Mouse (Mus musculus): Measurements from ENCODE around the gene Ttc41. TPM values are rescaled to one million over a fixed set of nuclear protein-coding genes. Genes with fewer than 3 reads are reported as not detected.
"Not testable (repeated sequence)": the region's sequence is repeated elsewhere in the genome, so short reads cannot be mapped to it uniquely, and the experiment has no call there.

The Ttc41 gene
- 30.1 and 32.0 TPM in 2 replicates for polyA plus RNA-seq (2012; rRNA removed)

GRCm38 (mm10) chr10:86705318-86705921, at the start of gene Ttc41, which contains the start of gene Hsp90b1:
Gene Ttc41, plus strand, starts transcription at chr10:86705811.
Gene Hsp90b1, minus strand, starts transcription at chr10:86705509.
- Histone ChIP-seq H3K4me3 (ENCODE audit: control insufficient read depth, low read depth, low read length) (peak within 1 kb of the TSS; percentile 97), H3K36me3 (ENCODE audit: control insufficient read depth, insufficient read depth, low read length) (peaks cover 8% of the 10 kb centered on the region), H3K4me1 (ENCODE audit: control insufficient read depth, insufficient read depth, low read length) (no peaks in the 10 kb centered on the region), H3K27ac (ENCODE audit: control insufficient read depth, insufficient read depth, low read depth, low read length) (peak within 1 kb of the TSS; percentile 97), H3K27me3 (ENCODE audit: control insufficient read depth, insufficient read depth, low read length) (no peaks in the 10 kb centered on the region)
- peak; percentile 97 for TF ChIP-seq POLR2A (IDR thresholded peaks at IDR 0.05; ENCODE audit: control insufficient read depth, low read depth, low read length)
- no peak for TF ChIP-seq CTCF (IDR thresholded peaks at IDR 0.05; ENCODE audit: control insufficient read depth, insufficient read depth, insufficient replicate concordance, low read depth, low read length)

- not testable (repeated sequence) for H3K4me3 ChIP-seq (ENCODE audit: control insufficient read depth, low read depth, low read length); H3K27ac ChIP-seq (ENCODE audit: control insufficient read depth, insufficient read depth, low read depth, low read length); H3K4me1 ChIP-seq (ENCODE audit: control insufficient read depth, insufficient read depth, low read length); H3K36me3 ChIP-seq (ENCODE audit: control insufficient read depth, insufficient read depth, low read length); H3K27me3 ChIP-seq (ENCODE audit: control insufficient read depth, insufficient read depth, low read length)
Observed at GRCm38 (mm10) chr10:86670550-86670949, 35.1 kb upstream of the Ttc41 start.

GRCm38 (mm10) chr10:86684797-86685178, 20.8 kb upstream of the Ttc41 start:
- H3K27me3 ChIP-seq (ENCODE audit: control insufficient read depth, insufficient read depth, low read length); H3K4me1 ChIP-seq (ENCODE audit: control insufficient read depth, insufficient read depth, low read length); H3K36me3 ChIP-seq (ENCODE audit: control insufficient read depth, insufficient read depth, low read length); H3K27ac ChIP-seq (ENCODE audit: control insufficient read depth, insufficient read depth, low read depth, low read length): not testable (repeated sequence)
- H3K4me3 ChIP-seq (ENCODE audit: control insufficient read depth, low read depth, low read length), result peak overlapping the region; percentile 90; the same call in 1 of the 2 replicates

DNA sequence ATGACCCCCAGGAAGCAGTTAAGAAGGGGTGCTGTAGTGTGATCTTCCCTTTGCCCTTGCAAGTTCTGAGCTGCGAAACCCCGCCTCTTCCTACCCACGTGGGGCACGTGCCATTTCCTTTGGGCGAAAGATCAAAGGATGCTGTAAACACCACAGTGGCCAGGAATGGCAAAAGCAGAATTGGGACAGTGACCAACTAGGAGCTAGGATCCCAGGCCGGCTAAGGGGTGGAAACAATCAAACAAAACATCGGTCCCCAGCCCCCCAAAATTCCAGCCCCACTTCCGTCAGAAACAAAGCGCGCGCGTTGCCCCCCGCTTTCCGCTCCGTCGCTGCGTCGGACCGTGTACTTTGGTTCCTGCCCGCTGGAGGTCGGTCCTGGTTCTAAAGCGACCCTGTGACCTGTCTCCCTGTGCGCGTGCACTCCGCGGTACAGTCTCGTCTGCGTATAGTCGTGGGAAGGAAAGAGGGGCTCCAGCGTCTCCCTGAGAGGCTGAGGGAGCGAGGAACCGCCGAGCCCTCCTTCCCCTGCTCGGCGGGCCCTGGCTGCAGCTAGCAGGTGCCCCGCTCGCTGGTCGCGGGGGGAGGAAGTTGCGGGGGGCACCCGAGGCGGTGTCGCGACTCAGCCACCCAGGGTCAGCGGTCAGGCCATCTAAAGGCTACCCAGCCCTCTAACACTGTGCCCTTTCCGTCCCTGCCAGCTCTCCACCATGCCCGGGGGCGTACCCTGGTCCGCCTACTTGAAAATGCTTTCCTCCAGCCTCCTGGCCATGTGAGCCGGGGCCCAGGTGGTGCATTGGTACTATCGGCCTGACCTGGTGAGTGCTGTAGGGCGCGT, 20.2 kb upstream of the Ttc41 start:
- peak; percentile 12; the same call in 1 of the 2 replicates for TF ChIP-seq POLR2A (IDR thresholded peaks at IDR 0.05; ENCODE audit: control insufficient read depth, low read depth, low read length)
- H3K36me3 ChIP-seq (ENCODE audit: control insufficient read depth, insufficient read depth, low read length); H3K4me1 ChIP-seq (ENCODE audit: control insufficient read depth, insufficient read depth, low read length); H3K27me3 ChIP-seq (ENCODE audit: control insufficient read depth, insufficient read depth, low read length): not testable (repeated sequence)
- peak overlapping the region; percentile 90 for H3K4me3 ChIP-seq (ENCODE audit: control insufficient read depth, low read depth, low read length)
- peak overlapping the region; percentile 84 for H3K27ac ChIP-seq (ENCODE audit: control insufficient read depth, insufficient read depth, low read depth, low read length)

DNA sequence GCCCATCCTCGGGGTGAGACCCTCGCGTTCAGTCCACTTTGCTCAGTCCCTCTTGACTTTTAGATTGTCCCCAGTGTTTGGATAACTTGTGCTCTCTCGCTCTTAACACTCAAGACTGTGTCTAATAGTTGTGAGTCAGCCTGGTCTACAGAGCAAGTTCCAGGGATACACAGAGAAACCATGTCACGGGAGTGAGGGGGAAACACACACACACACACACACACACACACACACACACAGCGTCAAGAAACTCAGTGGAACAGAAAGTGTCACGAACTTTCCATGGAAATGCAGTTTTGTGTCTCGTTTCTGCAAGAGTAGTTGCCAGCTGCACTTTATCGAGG, 19.6 kb upstream of the Ttc41 start:
- H3K4me1 ChIP-seq (ENCODE audit: control insufficient read depth, insufficient read depth, low read length); H3K27me3 ChIP-seq (ENCODE audit: control insufficient read depth, insufficient read depth, low read length); H3K27ac ChIP-seq (ENCODE audit: control insufficient read depth, insufficient read depth, low read depth, low read length); H3K36me3 ChIP-seq (ENCODE audit: control insufficient read depth, insufficient read depth, low read length): not testable (repeated sequence)
- peak overlapping the region; percentile 90 for H3K4me3 ChIP-seq (ENCODE audit: control insufficient read depth, low read depth, low read length)

GRCm38 (mm10) chr10:86700251-86700650, 5.4 kb upstream of the Ttc41 start:
- no peak overlapping the region for H3K4me3 ChIP-seq (ENCODE audit: control insufficient read depth, low read depth, low read length)
- no peaks in the 10 kb centered on the region for H3K4me1 ChIP-seq (ENCODE audit: control insufficient read depth, insufficient read depth, low read length)
- peaks cover 12% of the 10 kb centered on the region for H3K36me3 ChIP-seq (ENCODE audit: control insufficient read depth, insufficient read depth, low read length)
- H3K27ac ChIP-seq (ENCODE audit: control insufficient read depth, insufficient read depth, low read depth, low read length), result no peak overlapping the region
- TF ChIP-seq CTCF (IDR thresholded peaks at IDR 0.05; ENCODE audit: control insufficient read depth, insufficient read depth, insufficient replicate concordance, low read depth, low read length) (no peak), POLR2A (IDR thresholded peaks at IDR 0.05; ENCODE audit: control insufficient read depth, low read depth, low read length) (no peak)
- no peaks in the 10 kb centered on the region for H3K27me3 ChIP-seq (ENCODE audit: control insufficient read depth, insufficient read depth, low read length)

GRCm38 (mm10) chr10:86700973-86701372, 4.6 kb upstream of the Ttc41 start:
- H3K27me3 ChIP-seq (ENCODE audit: control insufficient read depth, insufficient read depth, low read length), result no peaks in the 10 kb centered on the region
- no peaks in the 10 kb centered on the region for H3K4me1 ChIP-seq (ENCODE audit: control insufficient read depth, insufficient read depth, low read length)
- TF ChIP-seq CTCF (IDR thresholded peaks at IDR 0.05; ENCODE audit: control insufficient read depth, insufficient read depth, insufficient replicate concordance, low read depth, low read length) (no peak), POLR2A (IDR thresholded peaks at IDR 0.05; ENCODE audit: control insufficient read depth, low read depth, low read length) (no peak)
- no peak overlapping the region; the same call in 1 of the 2 replicates for H3K4me3 ChIP-seq (ENCODE audit: control insufficient read depth, low read depth, low read length)
- peaks cover 10% of the 10 kb centered on the region for H3K36me3 ChIP-seq (ENCODE audit: control insufficient read depth, insufficient read depth, low read length)
- H3K27ac ChIP-seq (ENCODE audit: control insufficient read depth, insufficient read depth, low read depth, low read length), result no peak overlapping the region
